Mouse (Mus musculus): ENCODE data around the gene Atp2a1. TPM values are rescaled to one million over a fixed set of nuclear protein-coding genes. Genes with fewer than 3 reads are reported as not detected.

The Atp2a1 gene
- total and polyA plus RNA-seq, 3 experiments, result 0.38 to 0.74 TPM; not detected in 1

DNA sequence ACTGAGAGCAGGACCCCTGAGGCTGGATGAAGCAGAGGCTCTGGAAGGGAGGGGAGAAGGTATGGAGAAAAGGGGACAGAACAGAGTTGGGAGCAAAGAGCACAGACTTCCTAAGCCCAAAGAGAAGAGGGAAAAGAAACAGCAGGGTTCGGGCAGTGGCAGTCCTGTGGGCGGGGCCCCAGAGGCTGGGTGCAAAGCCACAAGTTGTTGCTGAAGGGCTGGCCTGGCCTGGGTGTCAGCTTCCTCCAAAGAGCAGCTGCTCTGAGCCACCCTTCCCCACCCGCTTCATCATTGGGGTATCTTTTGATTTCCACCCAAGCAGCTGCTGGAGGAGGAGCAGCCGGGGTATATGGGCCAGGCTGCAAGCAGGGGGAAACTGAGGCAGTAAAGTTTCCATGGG is 1.2 kb upstream of the Atp2a1 start:
- no peaks in the 10 kb centered on the region for H3K79me2 ChIP-seq (replicated peaks; ENCODE audit: control insufficient read depth, extremely low read depth, insufficient read depth, poor library complexity, severe bottlenecking)
- no peak for DNase-seq (ENCODE audit: extremely low read depth)
- in situ Hi-C loops (cut with MboI; ENCODE audit: low pct_ligation_motif_present, low pct_unique_long_range_greater_than_20kb, low sequenced_read_pairs) (no loop called here), dilution Hi-C loops (cut with MboI; ENCODE audit: extremely low pct_ligation_motif_present, extremely low pct_unique_long_range_greater_than_20kb, low sequenced_read_pairs) (no loop called here)
- peaks cover 9 to 84% of the 10 kb centered on the region in 2 experiments for H3K4me1 ChIP-seq (ENCODE audit: control insufficient read depth in 1 of 2, insufficient read depth in 2 of 2)
- H3K27ac ChIP-seq (ENCODE audit: insufficient read depth, low read depth), result no peak overlapping the region
- no peaks in the 10 kb centered on the region for H3K27me3 ChIP-seq (replicated peaks)
- H3K36me3 ChIP-seq (replicated peaks in 1 of 2; ENCODE audit: control insufficient read depth in 1 of 2, insufficient read depth in 1 of 2, low read length in 1 of 2), result peaks cover 28 to 44% of the 10 kb centered on the region in 2 experiments
- H3K9me3 ChIP-seq (replicated peaks; ENCODE audit: low read length), result no peaks in the 10 kb centered on the region
- H3K4me3 ChIP-seq (replicated peaks in 1 of 3; ENCODE audit: low read depth in 2 of 3, low read length in 2 of 3, poor library complexity in 1 of 3), result no peak overlapping the region
- TF ChIP-seq GABPA (IDR thresholded peaks at IDR 0.05; ENCODE audit: insufficient replicate concordance, low read depth, low read length), result no peak
- TF ChIP-seq ELF1 (IDR thresholded peaks at IDR 0.05; ENCODE audit: low read depth, low read length), result no peak
- TF ChIP-seq ZMIZ1 (IDR thresholded peaks at IDR 0.05; ENCODE audit: low read depth, low read length), result no peak
- no peak for TF ChIP-seq MXI1 (IDR thresholded peaks at IDR 0.05; ENCODE audit: low read depth, low read length)
- TF ChIP-seq ZKSCAN1 (IDR thresholded peaks at IDR 0.05; ENCODE audit: borderline replicate concordance, low read depth, low read length), result no peak
- no peak for TF ChIP-seq UBTF (IDR thresholded peaks at IDR 0.05; ENCODE audit: low read depth, low read length)
- TF ChIP-seq POLR2AphosphoS2 (IDR thresholded peaks at IDR 0.05; ENCODE audit: low read depth, low read length), result no peak
- TF ChIP-seq MEF2A (IDR thresholded peaks at IDR 0.05; ENCODE audit: borderline replicate concordance, low read depth, low read length), result no peak
- no peak for TF ChIP-seq USF2 (conservative IDR thresholded peaks at IDR 0.05; ENCODE audit: low read depth, low read length)
- no peak for TF ChIP-seq ZC3H11A (IDR thresholded peaks at IDR 0.05; ENCODE audit: low read depth, low read length)
- no peak overlapping the region for H3K4me2 ChIP-seq (ENCODE audit: insufficient read depth, low read depth, poor library complexity, severe bottlenecking)
- no peak overlapping the region for H3K9ac ChIP-seq (ENCODE audit: insufficient read depth, low read depth)

DNA sequence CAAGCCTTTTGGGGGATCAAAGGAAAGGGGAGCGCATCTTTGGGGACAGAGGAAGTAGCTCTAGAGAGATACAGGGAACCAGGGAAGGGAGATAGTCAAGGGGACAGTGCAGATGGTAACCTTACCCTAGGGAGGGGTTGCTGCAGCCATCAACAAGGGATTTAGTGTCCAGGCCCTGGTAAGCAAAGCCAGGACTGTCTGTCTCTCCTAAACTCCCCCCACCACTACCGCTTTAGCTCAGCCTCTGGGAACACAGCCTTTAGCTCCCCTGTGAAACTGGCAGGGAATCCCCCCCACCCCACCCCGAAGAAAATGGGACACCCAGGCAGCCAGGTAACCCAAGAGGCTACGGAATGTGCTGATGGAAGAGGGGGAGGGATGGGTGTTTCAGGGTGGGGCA is 639 bp upstream of the Atp2a1 start:
- Histone ChIP-seq H3K27me3 (replicated peaks) (no peaks in the 10 kb centered on the region), H3K4me3 (replicated peaks in 1 of 3; ENCODE audit: low read depth in 2 of 3, low read length in 2 of 3, poor library complexity in 1 of 3) (no peak overlapping the region), H3K9ac (ENCODE audit: insufficient read depth, low read depth) (no peak overlapping the region), H3K4me2 (ENCODE audit: insufficient read depth, low read depth, poor library complexity, severe bottlenecking) (no peak overlapping the region), H3K27ac (ENCODE audit: insufficient read depth, low read depth) (no peak overlapping the region), H3K9me3 (replicated peaks; ENCODE audit: low read length) (no peaks in the 10 kb centered on the region), H3K36me3 (replicated peaks in 1 of 2; ENCODE audit: control insufficient read depth in 1 of 2, insufficient read depth in 1 of 2, low read length in 1 of 2) (peaks cover 22 to 38% of the 10 kb centered on the region in 2 experiments), H3K79me2 (replicated peaks; ENCODE audit: control insufficient read depth, extremely low read depth, insufficient read depth, poor library complexity, severe bottlenecking) (no peaks in the 10 kb centered on the region), H3K4me1 (ENCODE audit: control insufficient read depth in 1 of 2, insufficient read depth in 2 of 2) (peaks cover 9 to 78% of the 10 kb centered on the region in 2 experiments)
- dilution Hi-C loops (cut with MboI; ENCODE audit: extremely low pct_ligation_motif_present, extremely low pct_unique_long_range_greater_than_20kb, low sequenced_read_pairs) (no loop called here), in situ Hi-C loops (cut with MboI; ENCODE audit: low pct_ligation_motif_present, low pct_unique_long_range_greater_than_20kb, low sequenced_read_pairs) (no loop called here)
- no peak for TF ChIP-seq RAD21 (IDR thresholded peaks at IDR 0.05; ENCODE audit: low read depth, low read length)
- TF ChIP-seq USF1 (IDR thresholded peaks at IDR 0.05; ENCODE audit: low read depth, low read length), result no peak
- no peak for TF ChIP-seq CHD1 (IDR thresholded peaks at IDR 0.05; ENCODE audit: low read depth, low read length)
- TF ChIP-seq MAZ (IDR thresholded peaks at IDR 0.05; ENCODE audit: low read depth, low read length), result no peak
- no peak for TF ChIP-seq MAX (IDR thresholded peaks at IDR 0.05; ENCODE audit: low read length)
- TF ChIP-seq PAX5 (IDR thresholded peaks at IDR 0.05; ENCODE audit: low read length), result no peak
- no peak for TF ChIP-seq CHD2 (IDR thresholded peaks at IDR 0.05; ENCODE audit: low read length)
- TF ChIP-seq MAFK (IDR thresholded peaks at IDR 0.05; ENCODE audit: insufficient replicate concordance, low read length), result no peak
- no peak for TF ChIP-seq ZKSCAN1 (IDR thresholded peaks at IDR 0.05; ENCODE audit: borderline replicate concordance, low read depth, low read length)
- TF ChIP-seq NELFE (IDR thresholded peaks at IDR 0.05; ENCODE audit: low read depth, low read length), result no peak
- TF ChIP-seq JUN (IDR thresholded peaks at IDR 0.05; ENCODE audit: insufficient read depth, low read depth, low read length), result no peak
- no peak for TF ChIP-seq ETS1 (conservative IDR thresholded peaks at IDR 0.05; ENCODE audit: low read depth, low read length)
- no peak for TF ChIP-seq MYC (IDR thresholded peaks at IDR 0.05; ENCODE audit: low read depth, low read length)
- no peak for TF ChIP-seq RCOR1 (conservative IDR thresholded peaks at IDR 0.05; ENCODE audit: low read depth, low read length)
- no peak for TF ChIP-seq EP300 (IDR thresholded peaks at IDR 0.05; ENCODE audit: low read length)
- no peak for TF ChIP-seq SIN3A (IDR thresholded peaks at IDR 0.05; ENCODE audit: low read length)
- no peak for TF ChIP-seq TCF12 (IDR thresholded peaks at IDR 0.05; ENCODE audit: low read depth, low read length)
- no peak for DNase-seq (ENCODE audit: extremely low read depth)

Data from CH12.LX (cell line).